Mouse (Mus musculus) right cerebral cortex, adult 18-20 months (tissue): ENCODE results near the gene Mypop.

Experiments used
- DNase-seq: peaks from one replicate; pipeline ENCODE4 v3.0.0; 2022; ENCODE audit warnings: mixed read lengths

Gene Mypop

DNA sequence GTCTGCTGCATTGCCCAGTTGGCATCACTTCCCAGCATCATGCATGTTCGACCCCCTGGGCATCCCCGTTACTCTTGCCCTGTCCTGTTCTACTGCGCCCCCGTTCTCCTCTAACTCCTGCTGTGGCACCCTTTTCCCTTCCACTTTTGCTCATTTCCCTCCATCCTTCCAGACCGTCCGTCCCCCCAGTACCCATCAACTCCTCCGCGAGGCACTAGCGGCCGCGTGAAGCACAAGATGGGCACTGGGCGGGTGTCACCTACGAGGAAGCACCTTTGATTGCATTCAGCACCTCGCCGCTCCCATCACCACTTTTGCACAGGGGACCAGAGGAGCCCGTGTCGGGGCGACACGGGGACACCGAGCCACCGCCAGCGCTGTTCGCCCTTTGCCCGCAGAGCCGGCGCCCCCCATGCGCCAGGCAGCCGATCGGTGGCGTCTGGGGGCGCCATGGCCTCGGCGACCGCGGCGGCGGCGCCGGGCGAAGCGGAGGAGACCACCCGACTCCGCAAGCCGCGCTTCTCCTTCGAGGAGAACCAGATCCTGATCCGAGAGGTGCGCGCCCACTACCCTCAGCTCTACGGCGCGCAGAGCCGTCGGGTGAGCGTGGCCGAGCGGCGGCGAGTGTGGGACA is 732 bp downstream of the Mypop start:
- DNase-seq: peak; percentile 55

DNA sequence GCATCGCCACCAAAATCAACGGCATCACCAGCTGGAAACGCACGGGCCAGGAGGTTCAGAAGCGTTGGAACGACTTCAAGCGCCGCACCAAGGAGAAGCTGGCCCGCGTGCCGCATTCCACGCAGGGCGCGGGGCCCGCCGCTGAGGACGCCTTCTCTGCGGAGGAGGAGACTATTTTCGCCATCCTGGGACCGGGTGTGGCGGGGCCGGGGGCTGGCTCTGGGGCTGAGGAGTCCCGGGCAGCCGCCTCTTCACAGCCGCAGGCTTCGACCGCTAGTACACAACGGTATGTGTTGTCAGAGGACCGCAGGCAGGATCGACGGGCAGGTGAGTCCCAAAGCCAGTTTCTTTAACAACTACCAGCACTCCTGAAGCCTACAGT is 1.2 kb downstream of the Mypop start:
- DNase-seq: peak; percentile 68

GRCm38 (mm10) chr7:18993036-18993435 is 2.0 kb downstream of the Mypop start:
- no peak for DNase-seq

DNA sequence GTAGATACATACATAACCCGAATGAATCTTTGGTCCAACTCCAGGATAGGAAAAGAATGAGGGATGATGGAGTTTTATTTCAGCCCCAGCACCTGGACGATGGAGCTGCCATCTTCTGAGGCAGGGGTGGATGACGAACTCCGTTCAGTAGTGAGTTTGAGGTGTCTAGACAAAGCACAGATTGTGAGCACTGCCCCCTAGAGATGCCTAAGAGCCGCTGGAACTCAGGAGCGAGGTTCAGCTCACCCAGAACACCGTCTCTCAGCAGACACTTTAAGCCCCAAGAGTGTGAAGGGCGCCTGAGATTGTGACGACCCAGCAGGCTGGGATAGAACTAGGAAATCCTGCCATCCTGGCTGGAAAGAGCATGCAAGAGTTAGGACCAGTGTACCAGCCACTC is 7.8 kb downstream of the Mypop start:
- DNase-seq: no peak

DNA sequence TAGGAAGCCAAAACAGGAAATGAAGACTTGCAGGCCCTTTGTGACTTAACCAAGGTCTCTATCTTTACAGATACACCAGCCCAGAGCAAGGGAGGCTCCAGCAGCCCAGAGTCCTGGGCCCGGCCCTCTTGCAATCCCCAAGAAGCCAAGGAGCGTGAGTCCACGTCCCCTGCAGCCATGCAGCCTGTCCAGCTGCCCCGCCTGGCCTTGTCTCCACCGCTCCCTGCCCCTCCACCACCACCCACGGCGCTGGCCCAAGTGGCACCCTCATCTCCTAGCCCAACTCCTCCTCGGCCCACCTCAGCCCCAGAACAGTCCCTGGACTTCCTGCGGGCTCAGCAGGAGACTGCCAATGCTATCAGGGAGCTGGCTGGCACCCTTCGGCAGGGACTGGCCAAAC is 9.4 kb downstream of the Mypop start:
- DNase-seq: no peak

DNA sequence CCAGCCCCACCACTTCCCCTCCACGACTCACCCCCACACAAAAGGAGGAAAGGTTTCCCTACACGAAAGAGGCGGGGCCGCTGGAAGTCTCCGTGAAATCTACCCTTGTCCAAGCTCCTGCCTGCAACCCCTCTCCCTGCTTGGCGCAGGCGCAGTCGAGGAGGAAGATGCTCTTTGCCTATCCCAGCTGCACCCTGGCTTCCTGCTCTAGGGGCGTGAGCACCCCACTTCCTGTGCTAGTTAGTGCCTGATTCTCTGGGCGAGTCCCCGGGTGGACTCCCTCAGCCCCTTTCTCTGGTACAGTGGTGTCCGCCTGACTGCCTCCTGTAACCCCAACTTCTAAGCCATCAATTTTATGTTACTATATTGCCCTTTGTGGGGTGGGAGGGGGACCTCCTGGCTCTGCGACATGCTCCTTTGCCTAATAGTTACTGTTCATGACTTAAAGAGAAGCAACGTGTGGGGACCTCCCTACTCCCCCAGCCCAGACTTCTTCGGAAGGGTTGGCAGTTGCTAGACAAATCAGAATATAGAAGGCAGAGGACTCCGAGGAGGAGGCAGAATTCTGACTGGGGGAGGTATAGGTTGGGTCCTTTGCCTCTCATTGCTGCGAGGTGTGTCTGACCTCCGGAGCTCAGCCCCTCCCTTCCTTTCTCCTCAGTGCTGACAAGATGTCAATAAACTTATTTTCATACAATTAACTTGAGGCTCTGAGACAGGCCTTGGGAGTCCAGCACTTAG is 10.2 kb downstream of the Mypop start:
- no peak for DNase-seq

DNA sequence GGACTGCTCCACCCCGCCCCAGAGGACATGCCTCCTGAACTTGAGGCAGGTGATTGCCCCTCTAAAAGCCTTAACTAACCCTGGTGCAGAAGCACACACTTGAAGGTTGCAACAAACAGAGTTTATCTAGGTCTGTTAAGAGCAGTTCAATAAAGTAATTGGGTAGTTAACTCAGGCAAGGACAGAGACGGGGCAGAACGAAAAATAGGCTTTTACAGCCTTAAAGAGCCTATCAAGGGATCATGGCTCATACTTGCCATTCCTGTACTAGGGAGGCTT is 10.7 kb downstream of the Mypop start:
- DNase-seq: no peak

DNA sequence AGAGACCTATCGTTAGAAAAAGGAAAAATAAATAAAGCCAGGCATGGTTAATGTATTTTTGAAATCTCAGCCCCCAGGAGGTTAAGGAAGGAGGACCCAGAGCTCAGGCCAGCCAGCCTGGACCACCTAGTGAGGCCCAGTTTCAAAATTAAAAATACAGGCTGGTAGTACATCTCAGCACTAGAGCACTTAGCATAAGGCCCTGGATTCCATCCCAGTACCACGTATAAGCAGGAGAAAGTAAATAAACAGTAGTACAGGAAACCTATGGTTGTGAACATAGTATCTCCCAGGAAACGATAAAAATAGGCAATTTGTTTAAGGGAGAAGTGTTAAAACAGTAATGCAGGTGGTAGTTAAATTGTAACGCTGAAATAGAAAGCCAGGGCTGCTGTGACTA is 11.1 kb downstream of the Mypop start:
- no peak for DNase-seq

DNA sequence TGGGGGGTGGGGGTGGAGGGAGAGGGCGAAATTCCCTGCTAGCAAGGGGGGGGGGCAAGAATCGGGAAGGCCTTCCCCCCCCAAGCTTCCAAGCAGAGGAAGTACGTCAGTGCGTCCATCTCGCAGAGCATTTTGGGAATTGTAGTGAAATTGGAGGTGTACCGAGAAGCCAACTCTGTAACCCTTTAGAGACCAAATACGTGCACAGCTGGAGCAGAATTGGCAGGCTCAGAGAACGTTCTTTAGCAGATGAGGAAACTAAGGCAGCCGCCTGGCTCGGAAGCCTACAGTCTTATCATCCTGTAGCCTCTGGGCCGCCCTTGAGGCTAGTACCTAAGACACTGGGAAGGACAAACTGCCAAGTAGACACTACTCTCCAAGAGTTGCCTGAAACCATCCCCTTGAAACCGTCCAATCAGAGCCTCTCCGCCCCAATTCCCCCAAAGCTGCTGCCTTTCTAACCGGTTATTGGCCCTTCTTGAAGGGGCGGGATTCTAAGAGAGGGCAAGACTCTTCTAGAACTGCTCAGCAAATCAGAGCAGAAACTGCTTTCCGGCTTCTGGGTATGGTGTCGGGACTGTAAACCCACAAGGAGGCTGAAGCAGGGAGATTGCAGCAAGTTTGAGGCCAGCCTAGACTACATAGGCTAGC is 11.9 kb downstream of the Mypop start:
- peak; percentile 86 for DNase-seq

GRCm38 (mm10) chr7:19003902-19004630 is 13.0 kb downstream of the Mypop start, which contains the start of gene Irf2bp1:
Gene Irf2bp1, plus strand, starts transcription at chr7:19004044.
- DNase-seq: peak; percentile 95

GRCm38 (mm10) chr7:19004631-19005079 is 13.6 kb downstream of the Mypop start:
- no peak for DNase-seq

DNA sequence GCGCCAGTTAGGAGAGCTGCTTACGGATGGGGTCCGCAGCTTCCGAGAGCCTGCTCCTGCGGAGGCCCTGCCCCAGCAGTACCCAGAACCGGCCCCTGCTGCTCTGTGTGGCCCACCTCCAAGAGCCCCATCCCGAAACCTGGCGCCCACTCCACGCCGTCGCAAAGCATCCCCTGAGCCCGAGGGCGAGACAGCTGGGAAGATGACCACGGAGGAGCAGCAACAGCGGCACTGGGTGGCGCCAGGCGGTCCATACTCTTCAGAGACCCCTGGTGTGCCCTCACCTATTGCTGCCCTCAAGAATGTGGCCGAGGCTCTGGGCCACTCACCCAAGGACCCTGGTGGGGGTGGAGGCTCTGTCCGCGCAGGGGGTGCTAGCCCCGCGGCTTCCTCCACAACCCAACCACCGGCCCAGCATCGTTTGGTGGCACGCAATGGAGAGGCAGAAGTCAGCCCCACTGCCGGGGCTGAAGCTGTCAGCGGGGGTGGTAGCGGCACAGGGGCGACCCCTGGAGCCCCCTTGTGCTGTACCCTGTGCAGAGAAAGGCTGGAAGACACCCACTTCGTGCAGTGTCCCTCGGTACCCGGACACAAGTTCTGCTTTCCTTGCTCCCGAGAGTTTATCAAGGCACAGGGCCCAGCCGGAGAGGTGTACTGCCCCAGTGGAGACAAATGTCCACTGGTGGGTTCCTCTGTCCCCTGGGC is 14.5 kb downstream of the Mypop start:
- DNase-seq: no peak

DNA sequence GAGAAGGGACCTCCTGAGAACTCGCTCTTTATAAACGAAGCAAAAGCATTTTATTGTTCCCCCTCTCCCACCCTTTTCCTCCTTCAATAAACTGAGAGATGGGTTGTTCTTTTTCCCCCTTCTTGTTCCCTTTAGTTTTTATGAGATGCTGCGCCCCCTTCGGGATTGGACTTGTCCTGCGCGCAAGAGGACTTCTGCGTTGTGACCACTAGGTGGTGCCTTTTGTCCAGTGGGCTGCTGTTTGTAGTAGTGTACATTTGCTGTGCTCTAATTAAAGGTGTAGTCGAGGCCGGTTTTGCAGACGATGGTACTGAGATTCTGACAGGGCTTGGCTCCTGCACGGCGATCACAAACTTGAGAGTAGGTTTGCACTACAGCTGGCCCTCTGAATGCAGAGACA is 15.4 kb downstream of the Mypop start:
- DNase-seq: peak; percentile 79

DNA sequence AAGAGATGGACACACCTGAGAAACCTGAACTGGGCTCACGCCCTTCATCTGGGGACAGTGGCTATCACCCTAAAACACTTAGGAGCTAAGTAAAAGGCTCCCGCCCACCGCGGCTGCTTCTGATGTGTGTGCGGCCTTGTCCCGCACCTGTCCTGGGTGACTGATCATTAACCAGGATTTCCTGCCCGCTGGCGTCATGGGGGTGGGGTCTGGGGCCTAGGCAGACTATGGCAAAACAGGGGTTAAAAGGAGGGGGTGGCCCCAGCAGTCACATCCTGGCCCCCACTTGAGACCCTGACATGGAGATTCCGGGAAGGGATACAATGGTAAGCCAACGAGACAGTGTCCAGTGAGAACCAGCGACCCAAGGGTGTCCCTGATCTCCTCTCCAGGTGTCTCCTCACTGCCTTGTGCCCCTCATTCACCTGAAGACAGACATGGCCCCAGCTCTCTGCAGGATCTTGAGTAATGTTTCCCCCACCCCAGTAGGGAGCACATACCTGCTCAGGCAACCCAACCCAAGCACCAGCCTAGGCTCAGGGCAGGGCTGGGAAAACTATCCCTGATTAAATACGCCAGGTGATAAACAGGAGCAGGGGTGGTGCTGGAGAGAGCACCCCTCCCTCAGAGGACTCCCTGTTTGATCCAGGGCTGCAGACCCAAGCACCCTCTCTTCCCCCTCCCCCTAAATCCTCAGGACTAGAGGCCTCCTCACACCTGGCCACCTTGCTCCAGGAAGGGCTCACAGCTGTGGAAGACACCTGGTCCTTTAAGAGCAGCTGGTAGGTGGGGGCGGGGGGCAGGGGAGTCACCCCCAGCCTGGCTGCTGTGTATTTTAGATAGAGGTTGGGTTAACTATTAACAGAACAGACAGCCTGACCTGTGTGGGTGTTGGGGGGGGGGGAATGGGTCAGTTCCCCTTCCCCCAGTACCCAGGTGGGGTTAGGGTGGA is 16.3 kb downstream of the Mypop start:
- DNase-seq: no peak

DNA sequence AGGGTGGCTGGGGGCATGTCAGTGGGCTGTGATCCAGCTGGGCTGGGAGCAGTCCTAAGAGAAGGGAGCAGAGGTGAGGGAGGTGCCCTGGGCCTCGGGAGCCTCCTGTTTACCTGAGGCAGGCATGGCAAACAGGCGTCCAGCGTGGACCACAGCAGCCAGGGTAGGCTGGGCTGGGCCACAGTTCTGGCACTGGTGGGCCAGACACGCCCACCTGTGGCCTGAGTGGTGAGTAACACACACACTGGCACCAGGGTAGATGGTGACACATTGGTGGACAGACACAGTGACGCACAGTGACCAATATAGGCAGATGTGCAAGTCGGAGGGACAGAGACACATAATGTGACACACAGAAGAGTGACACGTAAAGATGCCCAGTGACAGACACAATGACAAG is 19.5 kb downstream of the Mypop start:
- no peak for DNase-seq

GRCm38 (mm10) chr7:19012025-19012621 is 21.1 kb downstream of the Mypop start:
- no peak for DNase-seq

DNA sequence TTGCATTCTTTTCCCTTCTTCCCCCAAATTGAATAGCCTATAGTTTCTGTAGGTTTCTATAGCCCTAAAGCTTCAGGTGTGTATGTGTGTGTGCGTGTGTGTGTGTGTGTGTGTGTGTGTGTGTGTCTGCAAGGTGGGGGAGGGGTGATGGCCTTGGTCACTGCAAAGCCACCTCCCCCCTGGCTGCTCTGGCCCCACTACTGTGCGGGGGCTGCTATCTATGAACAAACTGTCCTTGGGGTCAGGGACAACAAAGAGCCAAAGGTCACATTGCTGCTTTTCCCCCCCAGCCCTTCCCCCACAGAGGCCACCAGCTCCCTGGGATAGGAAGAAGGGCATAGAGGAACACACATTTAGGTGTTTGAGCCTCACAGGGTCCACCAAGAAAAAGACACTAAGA is 21.8 kb downstream of the Mypop start:
- no peak for DNase-seq

DNA sequence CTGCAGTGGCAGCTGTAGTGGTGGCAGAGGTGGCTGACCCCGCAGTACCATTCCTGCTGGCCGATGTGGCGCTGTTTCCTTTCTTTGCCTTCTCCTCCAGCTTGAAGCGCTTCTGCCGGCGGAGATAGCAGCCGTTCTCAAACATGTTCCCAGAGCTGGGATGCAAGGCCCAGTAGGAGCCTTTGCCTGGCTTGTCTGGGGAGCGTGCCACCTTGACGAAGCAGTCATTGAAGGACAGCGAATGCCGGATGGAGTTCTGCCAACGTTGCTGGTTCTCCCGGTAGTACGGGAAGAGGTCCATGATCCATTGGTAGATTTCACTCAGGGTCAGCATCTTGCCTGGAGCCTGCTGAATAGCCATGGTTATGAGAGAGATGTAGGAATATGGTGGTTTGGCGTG is 23.4 kb downstream of the Mypop start:
- no peak for DNase-seq

DNA sequence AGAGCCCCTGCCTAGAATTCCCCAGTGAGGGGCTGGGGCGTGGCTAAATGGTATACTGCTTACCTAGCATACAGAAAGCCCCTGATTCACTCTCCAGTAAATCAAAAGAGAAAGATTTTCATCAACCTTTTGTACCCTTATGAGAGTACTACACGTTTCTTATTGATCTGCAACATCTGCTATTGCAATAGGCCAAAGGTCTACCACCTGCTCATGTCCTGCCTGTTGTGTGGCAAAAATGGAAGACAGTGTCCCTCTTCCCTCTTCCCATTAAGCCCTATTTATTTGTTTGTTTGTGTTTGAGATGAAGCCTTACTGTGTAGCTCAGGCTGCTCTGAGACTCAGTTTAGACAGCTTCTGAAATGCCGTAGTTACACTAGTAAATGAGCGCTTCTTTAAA is 25.0 kb downstream of the Mypop start:
- DNase-seq: no peak

- no peak for DNase-seq
Observed at GRCm38 (mm10) chr7:19017909-19018308, 26.9 kb downstream of the Mypop start.

- no peak for DNase-seq
Observed at GRCm38 (mm10) chr7:19021048-19021447, 30.0 kb downstream of the Mypop start.
